In genomic region chr2:32134039-32134438, GRCm38 (mm10) we compare ENCODE assay signal across 8 mouse cellular contexts. TPM values are rescaled to one million over a fixed set of nuclear protein-coding genes. Genes with fewer than 3 reads are reported as not detected.
DNase-seq lines count a peak whose midpoint lies in the region; ATAC-seq lines count a peak whose summit lies in the region.

No protein-coding gene starts in this region.

- no peak overlapping the region for H3K9ac ChIP-seq in liver, embryonic 13.5 days

- no peaks in the 10 kb centered on the region for H3K27me3 ChIP-seq in liver, embryonic 13.5 days

- DNase-seq in A20 (ENCODE audit: low read depth, low spot score), result peak; percentile 89
- peak; percentile 91 for DNase-seq in NIH3T3 (ENCODE audit: low read depth)
- peak; percentile 99 for DNase-seq in cerebellum, adult 9-10 months
- peak; percentile 91 for DNase-seq in gastrocnemius, postnatal 10 days
- peak; percentile 91 for DNase-seq in kidney, postnatal 14 days
- DNase-seq in liver, embryonic 13.5 days, result peak; percentile 81
- peak; percentile 95 for DNase-seq in retina, embryonic 14.5 days (ENCODE audit: low spot score)
- peak; percentile 89 to 93 for DNase-seq in thymus, postnatal 36 days

- no peak overlapping the region for H3K4me2 ChIP-seq in liver, embryonic 13.5 days

- H3K4me1 ChIP-seq in liver, embryonic 13.5 days (replicated peaks), result peaks cover 69% of the 10 kb centered on the region

- H3K36me3 ChIP-seq in liver, embryonic 13.5 days, result no peaks in the 10 kb centered on the region

- 2% methylated on average over 2 of the region's 2 CpGs for WGBS in liver, embryonic 13.5 days (ENCODE audit: insufficient replicate concordance)

- H3K9me3 ChIP-seq in liver, embryonic 13.5 days (replicated peaks), result no peaks in the 10 kb centered on the region

- ATAC-seq in liver, embryonic 13.5 days (ENCODE audit: low read depth), result no peak

- peak overlapping the region; percentile 100; the same call in 1 of the 2 replicates for H3K27ac ChIP-seq in liver, embryonic 13.5 days

- no peak overlapping the region for H3K4me3 ChIP-seq in liver, embryonic 13.5 days (replicated peaks)

RNA-seq across cellular contexts. Expression of gene Prrc2b, which starts 16.8 kb away (rescaled TPM):
- total RNA-seq in gastrocnemius, postnatal 10 days (2021), result 100 to 1,000 TPM; 104 to 111 TPM
- 6.8 and 7.7 TPM in 2 replicates for polyA plus RNA-seq in liver, embryonic 13.5 days (2015; fragmentation: Nextera tagmentation; extraction: Ambion mirVana)

RNA-seq across cellular contexts. Expression of gene Plpp7, which starts 38.7 kb away (rescaled TPM):
- 100 to 1,000 TPM in 1 of 2 experiments, 10 to 100 TPM in 1; 90.3 to 101 TPM for total RNA-seq in gastrocnemius, postnatal 10 days (2021)
- polyA plus RNA-seq in liver, embryonic 13.5 days (2015; fragmentation: Nextera tagmentation; extraction: Ambion mirVana), result 2.0 and 2.2 TPM in 2 replicates

RNA-seq across cellular contexts. Expression of gene Fam78a, which starts 49.4 kb away (rescaled TPM):
- total RNA-seq in gastrocnemius, postnatal 10 days (2021), result 10 to 100 TPM; 23.9 to 25.2 TPM
- 10.6 and 13.0 TPM in 2 replicates for polyA plus RNA-seq in liver, embryonic 13.5 days (2015; fragmentation: Nextera tagmentation; extraction: Ambion mirVana)
